Mouse (Mus musculus): ENCODE data around the gene Nkiras1.

The Nkiras1 gene

GRCm38 (mm10) chr14:18274526-18274925 is 3.6 kb downstream of the Nkiras1 start:
- DNase-seq (ENCODE audit: low spot score), result no peak

- no peak for DNase-seq (ENCODE audit: low spot score)
Measured at GRCm38 (mm10) chr14:18280375-18280774, 9.4 kb downstream of the Nkiras1 start.

- DNase-seq (ENCODE audit: low spot score), result no peak
Measured at GRCm38 (mm10) chr14:18284581-18284980, 13.6 kb downstream of the Nkiras1 start.

GRCm38 (mm10) chr14:18285476-18285875 is 14.5 kb downstream of the Nkiras1 start:
- DNase-seq (ENCODE audit: low spot score), result no peak

GRCm38 (mm10) chr14:18286441-18286840 is 15.5 kb downstream of the Nkiras1 start:
- no peak for DNase-seq (ENCODE audit: low spot score)

GRCm38 (mm10) chr14:18287391-18287790 is 16.5 kb downstream of the Nkiras1 start:
- peak; percentile 36 for DNase-seq (ENCODE audit: low spot score)

- DNase-seq (ENCODE audit: low spot score), result no peak
Measured at GRCm38 (mm10) chr14:18292111-18292510, 21.2 kb downstream of the Nkiras1 start.

- DNase-seq (ENCODE audit: low spot score), result no peak
Measured at GRCm38 (mm10) chr14:18292578-18292977, 21.6 kb downstream of the Nkiras1 start.

GRCm38 (mm10) chr14:18297441-18297840 is 26.5 kb downstream of the Nkiras1 start:
- no peak for DNase-seq (ENCODE audit: low spot score)

- no peak for DNase-seq (ENCODE audit: low spot score)
Measured at GRCm38 (mm10) chr14:18298874-18299273, 27.9 kb downstream of the Nkiras1 start.

GRCm38 (mm10) chr14:18300676-18301075 is 29.7 kb downstream of the Nkiras1 start:
- DNase-seq (ENCODE audit: low spot score), result no peak

GRCm38 (mm10) chr14:18301591-18301990 is 30.7 kb downstream of the Nkiras1 start:
- DNase-seq (ENCODE audit: low spot score), result peak; percentile 49

- DNase-seq (ENCODE audit: low spot score), result no peak
Measured at GRCm38 (mm10) chr14:18302750-18303149, 31.8 kb downstream of the Nkiras1 start.

- DNase-seq (ENCODE audit: low spot score), result no peak
Measured at GRCm38 (mm10) chr14:18303262-18303661, 32.3 kb downstream of the Nkiras1 start.

- no peak for DNase-seq (ENCODE audit: low spot score)
Measured at GRCm38 (mm10) chr14:18304165-18304564, 33.2 kb downstream of the Nkiras1 start.

- DNase-seq (ENCODE audit: low spot score), result no peak
Measured at GRCm38 (mm10) chr14:18317457-18318411, 46.8 kb downstream of the Nkiras1 start.

- no peak for DNase-seq (ENCODE audit: low spot score)
Measured at GRCm38 (mm10) chr14:18326968-18327672, 56.2 kb downstream of the Nkiras1 start.

- DNase-seq (ENCODE audit: low spot score), result peak; percentile 14
Measured at GRCm38 (mm10) chr14:18330789-18331692, 60.1 kb downstream of the Nkiras1 start.

- peak; percentile 76 for DNase-seq (ENCODE audit: low spot score)
Measured at GRCm38 (mm10) chr14:18331693-18332131, 60.8 kb downstream of the Nkiras1 start, which contains the start of gene Ube2e1. Ube2e1 (minus strand) TSS chr14:18331859.

Measured in lung, postnatal 25 days (tissue).